Mouse (Mus musculus): ENCODE results near the gene Med18.
A peak's percentile ranks its signal among the peaks of the same experiment; 100 is the strongest.

DNA sequence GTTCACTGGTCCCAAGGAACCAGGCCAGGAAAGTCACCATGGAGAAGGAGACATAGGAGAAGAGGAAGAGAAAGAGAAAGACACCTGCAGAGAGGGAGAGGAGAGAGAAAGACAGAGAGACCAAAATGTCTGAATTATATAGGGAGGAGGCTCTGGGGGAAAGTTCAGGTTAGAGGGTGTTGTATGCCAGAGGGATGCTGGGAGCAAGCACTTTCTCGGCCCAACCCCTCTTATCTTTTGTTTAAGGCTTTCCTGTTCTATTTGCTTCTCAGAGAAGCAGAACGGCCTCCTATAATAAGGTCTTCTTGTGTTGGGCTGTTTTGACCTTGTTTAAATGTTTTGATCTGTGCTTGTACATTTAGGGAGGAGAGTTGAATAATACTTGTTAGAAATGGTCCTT is 37.7 kb downstream of the Med18 start:
- TF ChIP-seq CTCF (IDR thresholded peaks at IDR 0.05; ENCODE audit: low read depth) (no peak), EP300 (optimal IDR thresholded peaks at IDR 0.05) (peak; percentile 53)

Data from stomach, postnatal 0 days (tissue).